ENCODE assay signal across 7 mouse cellular contexts in genomic region chr8:85492125-85492875, GRCm38 (mm10). TPM values are rescaled to one million over a fixed set of nuclear protein-coding genes. Genes with fewer than 3 reads are reported as not detected.
DNase-seq lines count a peak whose midpoint lies in the region; ATAC-seq and TF ChIP-seq lines count a peak whose summit lies in the region.

Gene Gpt2 (plus strand): TSS chr8:85492576.

- peak; percentile 38 for TF ChIP-seq POLR2A in kidney, adult 2 months (IDR thresholded peaks at IDR 0.05; ENCODE audit: low read depth, low read length)
- no peak for TF ChIP-seq POLR2A in spleen, adult 2 months (IDR thresholded peaks at IDR 0.05; ENCODE audit: low read depth, low read length)

- WGBS in embryonic facial prominence, embryonic 10.5 days, result under 1% methylated on average over 41 of the region's 41 CpGs
- WGBS in kidney, adult 2 months, result under 1% methylated on average over 41 of the region's 41 CpGs
- under 1% methylated on average over 41 of the region's 41 CpGs for WGBS in limb, embryonic 12.5 days
- under 1% methylated on average over 41 of the region's 41 CpGs for WGBS in midbrain, embryonic 15.5 days
- WGBS in spleen, adult 2 months, result under 1% methylated on average over 41 of the region's 41 CpGs

- no peaks in the 10 kb centered on the region for H3K9me3 ChIP-seq in embryonic facial prominence, embryonic 10.5 days
- H3K9me3 ChIP-seq in limb, embryonic 12.5 days, result no peaks in the 10 kb centered on the region
- no peaks in the 10 kb centered on the region for H3K9me3 ChIP-seq in midbrain, embryonic 15.5 days

- H3K4me1 ChIP-seq in embryonic facial prominence, embryonic 10.5 days, result peaks cover 34% of the 10 kb centered on the region
- H3K4me1 ChIP-seq in kidney, adult 2 months (ENCODE audit: control insufficient read depth, insufficient read depth, low read length), result peaks cover 4% of the 10 kb centered on the region; the same call in 1 of the 2 replicates
- H3K4me1 ChIP-seq in limb, embryonic 12.5 days (replicated peaks), result peaks cover 21% of the 10 kb centered on the region
- peaks cover 13% of the 10 kb centered on the region for H3K4me1 ChIP-seq in midbrain, embryonic 15.5 days
- H3K4me1 ChIP-seq in spleen, adult 2 months (ENCODE audit: control insufficient read depth, insufficient read depth, insufficient read length), result peaks cover 6% of the 10 kb centered on the region

- peak within 1 kb of the TSS; percentile 86 for H3K4me3 ChIP-seq in embryonic facial prominence, embryonic 10.5 days
- H3K4me3 ChIP-seq in kidney, adult 2 months (ENCODE audit: insufficient read depth, low read depth, low read length), result peak within 1 kb of the TSS; percentile 99
- H3K4me3 ChIP-seq in limb, embryonic 12.5 days (replicated peaks), result peak within 1 kb of the TSS; percentile 79
- H3K4me3 ChIP-seq in midbrain, embryonic 15.5 days, result peak within 1 kb of the TSS; percentile 79
- peak within 1 kb of the TSS; percentile 87 for H3K4me3 ChIP-seq in spleen, adult 2 months (ENCODE audit: extremely low read depth, insufficient read depth, insufficient read length)

- peak within 1 kb of the TSS; percentile 82 for H3K4me2 ChIP-seq in limb, embryonic 12.5 days
- peak within 1 kb of the TSS; percentile 76 for H3K4me2 ChIP-seq in midbrain, embryonic 15.5 days

- TF ChIP-seq CTCF in kidney, adult 2 months (conservative IDR thresholded peaks at IDR 0.05; ENCODE audit: insufficient read depth, insufficient read length, low read depth, low read length), result no peak
- no peak for TF ChIP-seq CTCF in spleen, adult 2 months (IDR thresholded peaks at IDR 0.05; ENCODE audit: extremely low read depth, insufficient read depth, insufficient read length, insufficient replicate concordance)

- H3K9ac ChIP-seq in limb, embryonic 12.5 days (replicated peaks), result peak within 1 kb of the TSS; percentile 90
- peak within 1 kb of the TSS; percentile 91 for H3K9ac ChIP-seq in midbrain, embryonic 15.5 days

- H3K36me3 ChIP-seq in embryonic facial prominence, embryonic 10.5 days (replicated peaks), result peaks cover 18% of the 10 kb centered on the region
- no peaks in the 10 kb centered on the region for H3K36me3 ChIP-seq in kidney, adult 2 months (ENCODE audit: control insufficient read depth, insufficient read depth, low read length)
- peaks cover 7% of the 10 kb centered on the region; the same call in 1 of the 2 replicates for H3K36me3 ChIP-seq in limb, embryonic 12.5 days
- no peaks in the 10 kb centered on the region for H3K36me3 ChIP-seq in midbrain, embryonic 15.5 days (replicated peaks)
- no peaks in the 10 kb centered on the region for H3K36me3 ChIP-seq in spleen, adult 2 months (ENCODE audit: control insufficient read depth, insufficient read depth, low read length)

- H3K27me3 ChIP-seq in embryonic facial prominence, embryonic 10.5 days (replicated peaks; ENCODE audit: low read depth, poor library complexity, severe bottlenecking), result no peaks in the 10 kb centered on the region; the same call in 1 of the 2 replicates
- no peaks in the 10 kb centered on the region for H3K27me3 ChIP-seq in kidney, adult 2 months (replicated peaks; ENCODE audit: control insufficient read depth, insufficient read depth, low read length)
- H3K27me3 ChIP-seq in limb, embryonic 12.5 days, result no peaks in the 10 kb centered on the region
- H3K27me3 ChIP-seq in midbrain, embryonic 15.5 days (replicated peaks), result no peaks in the 10 kb centered on the region
- no peaks in the 10 kb centered on the region for H3K27me3 ChIP-seq in spleen, adult 2 months (ENCODE audit: control insufficient read depth, insufficient read depth, low read length)

- peak; percentile 99 for ATAC-seq in limb, embryonic 12.5 days (ENCODE audit: insufficient number of reproducible peaks, insufficient read depth, low FRiP score, low TSS enrichment, low read depth)
- peak; percentile 99 for ATAC-seq in midbrain, embryonic 15.5 days (replicated peaks)

- DNase-seq in adrenal gland, postnatal 14 days, result peak; percentile 96
- peak; percentile 97 for DNase-seq in embryonic facial prominence, embryonic 10.5 days (ENCODE audit: low spot score)
- peak; percentile 96 for DNase-seq in heart, adult 18-20 months
- DNase-seq in kidney, adult 2 months, result peak; percentile 98
- peak; percentile 50 to 87 for DNase-seq in spleen, adult 2 months (ENCODE audit: low read depth in 1 of 2, low spot score in 2 of 2)

- peak within 1 kb of the TSS; percentile 85 for H3K27ac ChIP-seq in embryonic facial prominence, embryonic 10.5 days (replicated peaks)
- peak within 1 kb of the TSS; percentile 52; the same call in 1 of the 2 replicates for H3K27ac ChIP-seq in kidney, adult 2 months (ENCODE audit: insufficient read depth, low read depth, low read length)
- H3K27ac ChIP-seq in limb, embryonic 12.5 days, result peak within 1 kb of the TSS; percentile 80
- H3K27ac ChIP-seq in midbrain, embryonic 15.5 days, result peak within 1 kb of the TSS; percentile 79
- H3K27ac ChIP-seq in spleen, adult 2 months (ENCODE audit: insufficient read depth, low read length), result no peak within 1 kb of the TSS

RNA-seq across cellular contexts. Expression of gene Gpt2, which starts in this region (rescaled TPM):
- 91.9 and 135 TPM in 2 replicates for total RNA-seq in adrenal gland, postnatal 14 days (2021)
- 47.8 and 48.7 TPM in 2 replicates for polyA plus RNA-seq in embryonic facial prominence, embryonic 10.5 days (2016; fragmentation: Nextera tagmentation; extraction: Ambion mirVana)
- 10 to 100 TPM; 33.3 to 37.5 TPM for total RNA-seq in heart, adult 18-20 months (2021)
- 51.5 and 55.9 TPM in 2 replicates for polyA plus RNA-seq in kidney, adult 2 months (2012; rRNA removed)
- 61.6 and 64.8 TPM in 2 replicates for polyA plus RNA-seq in limb, embryonic 12.5 days (2016; fragmentation: Nextera tagmentation; extraction: Ambion mirVana)
- polyA plus RNA-seq in midbrain, embryonic 15.5 days (2015; fragmentation: Nextera tagmentation; extraction: Ambion mirVana), result 39.3 and 40.1 TPM in 2 replicates
- 1.4 and 1.5 TPM in 2 replicates for polyA plus RNA-seq in spleen, adult 2 months (2012; rRNA removed)

Comparison
In these comparisons a context has a peak if more than half of its experiments do, and no peak if none do; other contexts are left out.
1. RNA of gene Gpt2 (polyA plus RNA-seq): 61.6 to 64.8 TPM in limb, embryonic 12.5 days, 51.5 to 55.9 TPM in kidney, adult 2 months, 47.8 to 48.7 TPM in embryonic facial prominence, embryonic 10.5 days and 39.3 to 40.1 TPM in midbrain, embryonic 15.5 days; 1.4 to 1.5 TPM in spleen, adult 2 months; every median in the first group is over 10 times any median in the second.
2. Peak in every context shown above with its lines, with median percentiles within 50 percentile points of each other: DNase-seq and H3K4me3 ChIP-seq.